Mouse (Mus musculus): ENCODE measurements at regions not wholly inside any gene's neighbourhood (a gene's known extent, or its start where the extent isn't known, plus 50 kb on each side); places are given as distances from the start of the nearest gene placed in this dataset.

GRCm38 (mm10) chr2:149737837-149738236 lies 91.2 kb upstream of the Syndig1 start:
- 39% methylated on average over 2 of the region's 2 CpGs for WGBS
- H3K36me3 ChIP-seq: no peaks in the 10 kb centered on the region
- ATAC-seq: 0 out of 2 replicates have a peak, but pooled peaks have one; percentile 15

GRCm38 (mm10) chr2:149739886-149740285 lies 89.1 kb upstream of the Syndig1 start:
- H3K4me3 ChIP-seq (replicated peaks): no peak overlapping the region
- no peaks in the 10 kb centered on the region for H3K9me3 ChIP-seq
- ATAC-seq: peak; percentile 75

More at GRCm38 (mm10) chr2:149737837-149738236, 91.2 kb upstream of the Syndig1 start:
- H3K9me3 ChIP-seq: no peaks in the 10 kb centered on the region
- no peak overlapping the region for H3K9ac ChIP-seq (replicated peaks)
- H3K27ac ChIP-seq: no peak overlapping the region
- H3K4me1 ChIP-seq (replicated peaks): 0 out of 2 replicates have a peak, but pooled peaks cover 3% of the 10 kb centered on the region
- H3K27me3 ChIP-seq: no peaks in the 10 kb centered on the region
- H3K4me3 ChIP-seq (replicated peaks): no peak overlapping the region
- H3K4me2 ChIP-seq (replicated peaks): no peak overlapping the region

DNA sequence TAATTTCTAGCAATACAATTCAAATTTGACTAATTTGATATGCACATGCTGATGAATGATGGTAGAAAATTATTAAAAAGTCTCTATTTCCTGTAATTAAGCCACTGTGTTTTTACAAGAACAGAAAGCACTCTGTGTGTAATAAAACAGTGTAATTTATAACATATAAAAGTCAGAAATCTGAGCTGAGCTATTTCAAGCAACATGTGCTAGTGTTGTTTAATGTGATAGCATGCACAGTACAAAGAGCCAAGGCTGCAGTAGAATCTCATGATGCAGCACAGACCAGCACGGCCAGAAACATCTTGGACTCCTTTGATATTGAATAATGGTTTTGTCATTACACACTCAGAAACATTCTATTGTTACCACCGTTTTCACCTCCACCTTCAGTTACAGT lies 86.3 kb upstream of the Syndig1 start:
- WGBS: 90% methylated on average over 2 of the region's 2 CpGs
- no peak for ATAC-seq
- no peaks in the 10 kb centered on the region for H3K9me3 ChIP-seq
- no peaks in the 10 kb centered on the region for H3K27me3 ChIP-seq
- no peak overlapping the region for H3K27ac ChIP-seq
- no peak overlapping the region for H3K9ac ChIP-seq (replicated peaks)
- H3K4me1 ChIP-seq (replicated peaks): 0 out of 2 replicates have a peak, but pooled peaks cover 2% of the 10 kb centered on the region
- no peaks in the 10 kb centered on the region for H3K36me3 ChIP-seq
- no peak overlapping the region for H3K4me3 ChIP-seq (replicated peaks)
- H3K4me2 ChIP-seq (replicated peaks): no peak overlapping the region

More at GRCm38 (mm10) chr2:149739886-149740285, 89.1 kb upstream of the Syndig1 start:
- H3K4me2 ChIP-seq (replicated peaks): no peak overlapping the region
- H3K4me1 ChIP-seq (replicated peaks): 0 out of 2 replicates have a peak, but pooled peaks cover 3% of the 10 kb centered on the region
- no peak overlapping the region for H3K9ac ChIP-seq (replicated peaks)
- 73% methylated on average over 2 of the region's 2 CpGs for WGBS
- no peaks in the 10 kb centered on the region for H3K27me3 ChIP-seq
- no peak overlapping the region for H3K27ac ChIP-seq
- H3K36me3 ChIP-seq: no peaks in the 10 kb centered on the region

DNA sequence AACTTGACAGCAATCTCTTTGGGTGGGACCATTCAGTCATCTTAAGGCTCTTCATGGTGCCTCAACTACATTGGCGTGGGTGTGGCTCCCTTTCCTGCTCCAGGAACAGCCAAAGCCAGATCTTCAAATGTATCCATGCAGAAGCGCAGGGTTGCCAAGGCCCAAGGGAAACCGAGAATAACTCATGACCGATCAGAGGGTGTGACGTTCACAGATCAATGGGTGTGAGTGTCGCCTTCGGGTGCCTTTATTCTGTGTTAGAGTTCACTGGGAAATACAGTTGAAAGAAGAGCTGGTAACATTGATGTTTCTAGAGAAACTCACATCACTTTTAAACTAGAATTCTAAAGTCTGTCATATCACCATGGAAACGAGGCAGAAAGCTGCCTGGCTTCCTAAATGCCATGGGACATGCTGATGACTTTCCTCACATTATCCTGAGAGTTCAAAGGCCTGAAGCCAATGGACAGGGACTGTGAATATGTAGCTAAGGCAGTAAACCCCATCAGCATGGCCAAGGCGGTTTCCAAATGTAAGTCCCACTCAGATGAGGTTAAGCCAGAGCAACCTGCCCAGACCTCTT lies 80.7 kb upstream of the Syndig1 start:
- no peak for ATAC-seq
- WGBS: 84% methylated on average over 9 of the region's 9 CpGs

DNA sequence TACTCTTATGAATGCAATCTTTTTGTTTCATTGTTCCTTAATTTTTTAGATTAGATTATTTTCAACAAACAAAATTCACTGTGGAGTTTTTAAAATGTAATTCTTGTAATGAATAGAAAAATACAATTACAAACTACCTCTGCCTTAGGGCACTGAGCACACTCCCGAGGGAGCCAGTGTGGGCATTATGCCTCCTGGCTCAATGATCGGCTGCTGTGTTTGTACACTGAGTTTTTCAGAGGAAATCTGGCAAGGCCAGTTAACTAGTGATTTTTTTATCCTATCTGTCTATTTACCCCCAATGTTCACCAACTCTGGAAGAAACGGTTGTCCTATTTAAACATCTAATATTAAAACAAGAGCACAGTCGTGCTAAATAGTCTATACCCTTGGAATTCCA lies 69.9 kb upstream of the Syndig1 start:
- Histone ChIP-seq H3K4me1 (replicated peaks) (no peaks in the 10 kb centered on the region), H3K27ac (no peak overlapping the region), H3K27me3 (no peaks in the 10 kb centered on the region), H3K9ac (replicated peaks) (no peak overlapping the region), H3K9me3 (no peaks in the 10 kb centered on the region), H3K4me2 (replicated peaks) (no peak overlapping the region), H3K4me3 (replicated peaks) (no peak overlapping the region), H3K36me3 (no peaks in the 10 kb centered on the region)
- no peak for ATAC-seq
- WGBS: 77% methylated on average over 4 of the region's 4 CpGs

More for the DNA sequence above, 80.7 kb upstream of the Syndig1 start:
- Histone ChIP-seq H3K4me2 (replicated peaks) (no peak overlapping the region), H3K27me3 (no peaks in the 10 kb centered on the region), H3K36me3 (no peaks in the 10 kb centered on the region), H3K4me1 (replicated peaks) (no peaks in the 10 kb centered on the region), H3K9ac (replicated peaks) (no peak overlapping the region), H3K27ac (no peak overlapping the region), H3K9me3 (no peaks in the 10 kb centered on the region), H3K4me3 (replicated peaks) (no peak overlapping the region)

- Histone ChIP-seq H3K4me2 (replicated peaks) (no peak overlapping the region), H3K4me3 (replicated peaks) (no peak overlapping the region), H3K27me3 (no peaks in the 10 kb centered on the region), H3K9me3 (no peaks in the 10 kb centered on the region), H3K27ac (no peak overlapping the region), H3K4me1 (replicated peaks) (no peaks in the 10 kb centered on the region), H3K36me3 (no peaks in the 10 kb centered on the region), H3K9ac (replicated peaks) (no peak overlapping the region)
- 91% methylated on average over 1 of the region's 1 CpGs for WGBS
- no peak for ATAC-seq
These were observed 65.1 kb upstream of the Syndig1 start for GRCm38 (mm10) chr2:149763864-149764263.

GRCm38 (mm10) chr2:149768027-149768426 lies 61.0 kb upstream of the Syndig1 start:
- no peak overlapping the region for H3K4me2 ChIP-seq (replicated peaks)
- ATAC-seq: no peak
- H3K9me3 ChIP-seq: no peaks in the 10 kb centered on the region
- 66% methylated on average over 1 of the region's 1 CpGs for WGBS
- no peak overlapping the region for H3K4me3 ChIP-seq (replicated peaks)
- no peak overlapping the region for H3K27ac ChIP-seq
- H3K9ac ChIP-seq (replicated peaks): no peak overlapping the region
- no peaks in the 10 kb centered on the region for H3K27me3 ChIP-seq
- no peaks in the 10 kb centered on the region for H3K36me3 ChIP-seq
- no peaks in the 10 kb centered on the region for H3K4me1 ChIP-seq (replicated peaks)

DNA sequence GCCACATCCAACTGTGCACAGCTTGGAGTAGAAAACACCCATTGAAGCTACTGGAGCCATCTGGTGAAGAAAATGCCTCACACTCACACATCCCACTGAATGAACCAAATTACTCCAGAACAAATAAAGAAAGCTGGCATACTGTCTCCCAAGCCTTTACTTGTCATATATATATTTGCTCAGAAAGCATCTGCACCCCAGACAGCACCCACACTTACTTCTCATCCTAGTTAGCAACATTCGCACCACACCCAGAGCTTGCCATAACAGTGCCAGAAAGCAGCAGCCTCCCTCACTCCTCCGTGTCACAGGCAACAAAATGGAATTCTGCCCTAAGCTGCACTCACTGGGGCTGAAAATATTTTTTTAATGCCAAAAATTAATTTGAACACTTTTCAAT lies 60.5 kb upstream of the Syndig1 start:
- Histone ChIP-seq H3K4me1 (replicated peaks) (no peaks in the 10 kb centered on the region), H3K9ac (replicated peaks) (no peak overlapping the region), H3K36me3 (no peaks in the 10 kb centered on the region), H3K4me2 (replicated peaks) (no peak overlapping the region), H3K27ac (no peak overlapping the region), H3K9me3 (no peaks in the 10 kb centered on the region), H3K27me3 (no peaks in the 10 kb centered on the region), H3K4me3 (replicated peaks) (no peak overlapping the region)
- ATAC-seq: no peak
- 84% methylated on average over 2 of the region's 2 CpGs for WGBS

DNA sequence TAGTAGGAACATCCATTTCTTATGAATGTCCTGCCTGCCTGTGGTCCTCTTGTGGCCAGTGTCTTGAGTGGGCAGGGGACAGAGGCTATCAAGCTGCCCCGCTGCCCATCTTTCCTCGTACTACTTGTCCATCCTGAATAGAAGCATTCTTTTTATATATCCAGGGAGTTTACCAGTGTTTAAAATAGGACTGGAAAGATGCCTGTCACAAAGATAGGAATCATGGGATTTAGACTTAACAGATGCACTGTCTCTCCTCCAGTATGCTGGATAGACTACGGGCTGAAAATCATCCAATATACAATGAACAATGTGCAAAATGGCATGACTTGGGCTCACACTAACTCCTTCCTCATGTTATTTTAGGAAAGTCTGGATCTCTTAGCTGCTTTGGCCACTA lies 51.7 kb upstream of the Syndig1 start:
- Histone ChIP-seq H3K9ac (replicated peaks) (no peak overlapping the region), H3K36me3 (no peaks in the 10 kb centered on the region), H3K4me1 (replicated peaks) (no peaks in the 10 kb centered on the region), H3K9me3 (no peaks in the 10 kb centered on the region), H3K4me3 (replicated peaks) (no peak overlapping the region), H3K27me3 (no peaks in the 10 kb centered on the region), H3K4me2 (replicated peaks) (no peak overlapping the region), H3K27ac (no peak overlapping the region)
- ATAC-seq: no peak
- WGBS: 94% methylated on average over 3 of the region's 3 CpGs

Measured in midbrain, embryonic 13.5 days (tissue).